Mouse (Mus musculus) liver, embryonic 13.5 days (tissue): ENCODE measurements at regions not wholly inside any gene's neighbourhood (a gene's known extent, or its start where the extent isn't known, plus 50 kb on each side); places are given as distances from the start of the nearest gene placed in this dataset.

ENCODE experiments used
- ATAC-seq: fragments of 200-750 bp; cut with Nextera tagmentation; 2 replicates; pipeline ENCODE4 v1.8.0; 2017; ENCODE audit warnings: low read depth, mild to moderate bottlenecking, moderate number of reproducible peaks, moderate library complexity
- DNase-seq: peaks from one replicate; pipeline ENCODE4 v3.0.0; 2022
- H3K27ac ChIP-seq: fragments of 300-500 bp; sonication (generic); 2 replicates; pipeline ENCODE4 v1.5.1; 2015; ENCODE audit warnings: moderate library complexity, mild to moderate bottlenecking, inconsistent platforms
- H3K27me3 ChIP-seq: fragments of 300-500 bp; sonication (generic); 2 replicates; pipeline ENCODE4 v1.6.1; 2015; ENCODE audit warnings: mild to moderate bottlenecking, inconsistent platforms
- H3K36me3 ChIP-seq: fragments of 300-500 bp; sonication (generic); 2 replicates; pipeline ENCODE4 v1.6.1; 2015; ENCODE audit warnings: mild to moderate bottlenecking, inconsistent platforms
- H3K4me1 ChIP-seq: fragments of 300-500 bp; sonication (generic); replicated peaks from 2 replicates; pipeline ENCODE4 v1.6.1; 2015; ENCODE audit warnings: inconsistent platforms
- H3K4me2 ChIP-seq: fragments of 300-500 bp; sonication (generic); 2 replicates; pipeline ENCODE4 v1.6.1; 2015; ENCODE audit warnings: inconsistent platforms, mild to moderate bottlenecking, moderate library complexity
- H3K4me3 ChIP-seq: fragments of 300-500 bp; sonication (generic); replicated peaks from 2 replicates; pipeline ENCODE4 v1.5.1; 2015; ENCODE audit warnings: mild to moderate bottlenecking, inconsistent platforms
- H3K9ac ChIP-seq: fragments of 300-500 bp; sonication (generic); 2 replicates; pipeline ENCODE4 v1.6.1; 2015; ENCODE audit warnings: mild to moderate bottlenecking, inconsistent platforms
- H3K9me3 ChIP-seq: fragments of 300-500 bp; sonication (generic); replicated peaks from 2 replicates; pipeline ENCODE4 v1.6.1; 2016; ENCODE audit warnings: inconsistent platforms
- whole genome bisulfite sequencing: fragments of 180-500 bp; shearing (Covaris S2); methylation state at CpG from one replicate; pipeline ENCODE4 v1.1.7; 2015; ENCODE audit not compliant: insufficient replicate concordance; 5-methylcytosine and 5-hydroxymethylcytosine counted together

- no peak overlapping the region for H3K9ac ChIP-seq
- no peak overlapping the region for H3K4me2 ChIP-seq
- no peak overlapping the region for H3K27ac ChIP-seq
- 40% methylated on average over 3 of the region's 3 CpGs for WGBS
- H3K4me1 ChIP-seq = no peaks in the 10 kb centered on the region
- H3K4me3 ChIP-seq = no peak overlapping the region
- no peaks in the 10 kb centered on the region for H3K27me3 ChIP-seq
- DNase-seq = no peak
- no peak for ATAC-seq
- no peaks in the 10 kb centered on the region for H3K36me3 ChIP-seq
- no peaks in the 10 kb centered on the region for H3K9me3 ChIP-seq
Measured at GRCm38 (mm10) chr8:80262911-80263310, 205.1 kb upstream of the Hhip start.

- Histone ChIP-seq H3K36me3 (no peaks in the 10 kb centered on the region), H3K27ac (no peak overlapping the region), H3K9me3 (no peaks in the 10 kb centered on the region), H3K4me2 (no peak overlapping the region), H3K9ac (no peak overlapping the region), H3K4me1 (no peaks in the 10 kb centered on the region), H3K4me3 (no peak overlapping the region), H3K27me3 (no peaks in the 10 kb centered on the region)
- WGBS = 34% methylated on average over 4 of the region's 4 CpGs
- ATAC-seq (no peak), DNase-seq (no peak)
Measured at GRCm38 (mm10) chr8:80253541-80253940, 195.7 kb upstream of the Hhip start.

- 33% methylated on average over 3 of the region's 3 CpGs for WGBS
- Histone ChIP-seq H3K4me1 (no peaks in the 10 kb centered on the region), H3K9ac (no peak overlapping the region), H3K27me3 (no peaks in the 10 kb centered on the region), H3K4me3 (no peak overlapping the region), H3K9me3 (no peaks in the 10 kb centered on the region), H3K36me3 (no peaks in the 10 kb centered on the region), H3K4me2 (no peak overlapping the region), H3K27ac (no peak overlapping the region)
- DNase-seq = no peak
- no peak for ATAC-seq
Measured at GRCm38 (mm10) chr8:80251595-80251994, 193.8 kb upstream of the Hhip start.

- Histone ChIP-seq H3K9me3 (no peaks in the 10 kb centered on the region), H3K9ac (no peak overlapping the region), H3K27me3 (no peaks in the 10 kb centered on the region), H3K4me1 (no peaks in the 10 kb centered on the region), H3K4me3 (no peak overlapping the region), H3K27ac (no peak overlapping the region), H3K36me3 (no peaks in the 10 kb centered on the region), H3K4me2 (no peak overlapping the region)
- WGBS = 66% methylated on average over 7 of the region's 7 CpGs
- no peak for ATAC-seq
- DNase-seq = no peak
Measured at GRCm38 (mm10) chr8:80250305-80251161, 192.7 kb upstream of the Hhip start.

GRCm38 (mm10) chr8:80249762-80250161, 192.0 kb upstream of the Hhip start:
- no peak for ATAC-seq

GRCm38 (mm10) chr8:80239879-80240278, 182.1 kb upstream of the Hhip start:
- 56% methylated on average over 4 of the region's 4 CpGs for WGBS
- H3K36me3 ChIP-seq = no peaks in the 10 kb centered on the region
- no peak overlapping the region for H3K27ac ChIP-seq
- no peaks in the 10 kb centered on the region for H3K9me3 ChIP-seq
- no peaks in the 10 kb centered on the region for H3K27me3 ChIP-seq
- H3K4me1 ChIP-seq = no peaks in the 10 kb centered on the region
- no peak overlapping the region for H3K4me2 ChIP-seq
- H3K4me3 ChIP-seq = no peak overlapping the region
- H3K9ac ChIP-seq = no peak overlapping the region
- no peak for DNase-seq
- ATAC-seq = no peak

More at GRCm38 (mm10) chr8:80249762-80250161, 192.0 kb upstream of the Hhip start:
- Histone ChIP-seq H3K4me3 (no peak overlapping the region), H3K4me2 (no peak overlapping the region), H3K4me1 (no peaks in the 10 kb centered on the region), H3K36me3 (no peaks in the 10 kb centered on the region), H3K27ac (no peak overlapping the region), H3K9me3 (no peaks in the 10 kb centered on the region), H3K9ac (no peak overlapping the region), H3K27me3 (no peaks in the 10 kb centered on the region)
- WGBS = 54% methylated on average over 2 of the region's 2 CpGs
- DNase-seq = no peak

GRCm38 (mm10) chr8:80210361-80210760, 152.6 kb upstream of the Hhip start:
- Histone ChIP-seq H3K36me3 (no peaks in the 10 kb centered on the region), H3K4me1 (no peaks in the 10 kb centered on the region), H3K27ac (no peak overlapping the region), H3K4me2 (no peak overlapping the region), H3K9me3 (no peaks in the 10 kb centered on the region), H3K27me3 (no peaks in the 10 kb centered on the region), H3K4me3 (no peak overlapping the region), H3K9ac (no peak overlapping the region)
- 54% methylated on average over 1 of the region's 1 CpGs for WGBS
- DNase-seq (no peak), ATAC-seq (no peak)

- WGBS = 63% methylated on average over 15 of the region's 15 CpGs
- DNase-seq = no peak
Measured at GRCm38 (mm10) chr8:80204678-80205654, 147.2 kb upstream of the Hhip start.

GRCm38 (mm10) chr8:80203769-80204677, 146.2 kb upstream of the Hhip start:
- no peak overlapping the region for H3K4me2 ChIP-seq
- H3K9me3 ChIP-seq = no peaks in the 10 kb centered on the region
- no peak for DNase-seq
- ATAC-seq = no peak
- H3K36me3 ChIP-seq = no peaks in the 10 kb centered on the region
- H3K4me1 ChIP-seq = no peaks in the 10 kb centered on the region
- H3K27me3 ChIP-seq = no peaks in the 10 kb centered on the region
- H3K9ac ChIP-seq = no peak overlapping the region
- no peak overlapping the region for H3K27ac ChIP-seq
- WGBS = 37% methylated on average over 4 of the region's 4 CpGs
- no peak overlapping the region for H3K4me3 ChIP-seq

More at GRCm38 (mm10) chr8:80204678-80205654, 147.2 kb upstream of the Hhip start:
- no peaks in the 10 kb centered on the region for H3K9me3 ChIP-seq
- no peak for ATAC-seq
- no peak overlapping the region for H3K9ac ChIP-seq
- no peaks in the 10 kb centered on the region for H3K4me1 ChIP-seq
- no peak overlapping the region for H3K4me2 ChIP-seq
- H3K27ac ChIP-seq = no peak overlapping the region
- no peaks in the 10 kb centered on the region for H3K27me3 ChIP-seq
- H3K36me3 ChIP-seq = no peaks in the 10 kb centered on the region
- no peak overlapping the region for H3K4me3 ChIP-seq

GRCm38 (mm10) chr8:80197680-80198079, 139.9 kb upstream of the Hhip start:
- H3K27ac ChIP-seq = no peak overlapping the region
- H3K4me3 ChIP-seq = no peak overlapping the region
- H3K4me1 ChIP-seq = no peaks in the 10 kb centered on the region
- no peaks in the 10 kb centered on the region for H3K9me3 ChIP-seq
- DNase-seq = no peak
- 42% methylated on average over 4 of the region's 4 CpGs for WGBS
- no peaks in the 10 kb centered on the region for H3K27me3 ChIP-seq
- ATAC-seq = no peak
- H3K9ac ChIP-seq = no peak overlapping the region
- no peaks in the 10 kb centered on the region for H3K36me3 ChIP-seq
- no peak overlapping the region for H3K4me2 ChIP-seq

- H3K27ac ChIP-seq = no peak overlapping the region
- DNase-seq (no peak), ATAC-seq (no peak)
- no peaks in the 10 kb centered on the region for H3K4me1 ChIP-seq
- no peaks in the 10 kb centered on the region for H3K9me3 ChIP-seq
- H3K27me3 ChIP-seq = no peaks in the 10 kb centered on the region
- 66% methylated on average over 4 of the region's 4 CpGs for WGBS
- no peaks in the 10 kb centered on the region for H3K36me3 ChIP-seq
- H3K4me3 ChIP-seq = no peak overlapping the region
- no peak overlapping the region for H3K9ac ChIP-seq
- H3K4me2 ChIP-seq = no peak overlapping the region
Measured at GRCm38 (mm10) chr8:80190510-80190908, 132.7 kb upstream of the Hhip start.
